Comparison of ENCODE assay signal across 8 mouse cellular contexts in the genomic region with DNA sequence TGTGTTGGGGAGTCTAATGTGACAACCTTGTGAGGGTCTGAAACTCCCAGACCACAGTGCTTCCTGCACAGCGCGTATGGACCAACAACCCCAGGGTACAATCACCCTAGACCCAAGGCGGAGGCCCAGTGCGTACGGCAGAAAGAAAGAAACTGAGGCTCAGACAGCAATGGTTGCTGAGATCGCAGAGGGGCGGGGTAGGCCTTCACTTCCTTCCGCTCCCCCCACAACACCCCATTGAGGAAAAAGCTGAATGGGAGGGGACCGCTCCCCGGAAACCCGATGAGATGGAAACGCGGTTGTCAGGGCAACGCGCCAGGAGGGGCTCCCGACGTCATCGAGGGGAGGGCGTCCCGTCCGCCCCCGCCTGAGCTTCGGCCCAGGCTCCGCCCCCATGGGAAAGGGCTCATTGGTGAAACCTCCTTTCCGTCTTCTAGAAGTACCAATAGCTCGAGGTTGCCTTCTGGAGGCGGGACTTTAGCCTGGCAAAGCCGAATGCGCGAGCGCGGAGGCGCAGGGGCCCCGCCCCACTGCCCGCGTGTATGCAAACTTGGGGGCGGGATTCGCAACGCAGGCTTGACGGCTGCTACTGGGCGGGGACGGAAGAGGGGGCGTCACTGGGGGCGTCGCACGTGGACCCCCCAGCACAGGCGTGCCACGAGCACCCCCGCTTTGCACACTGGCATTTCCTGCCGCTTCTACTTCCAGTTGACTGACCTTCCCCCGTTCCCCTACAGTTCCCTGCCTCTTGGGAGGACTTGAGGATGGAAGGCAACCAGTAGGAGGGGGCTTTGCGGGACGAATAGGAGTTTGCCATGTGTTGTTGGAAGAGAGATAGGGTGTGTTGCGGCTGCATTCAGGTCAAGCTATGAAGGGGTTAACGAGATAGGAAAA. TPM values are rescaled to one million over a fixed set of nuclear protein-coding genes. Genes with fewer than 3 reads are reported as not detected.
A peak's percentile ranks its signal among the peaks of the same experiment; 100 is the strongest.
DNase-seq lines count a peak whose midpoint lies in the region; ATAC-seq and TF ChIP-seq lines count a peak whose summit lies in the region.

No protein-coding gene starts in this region.

- peak; percentile 62; the same call in 1 of the 2 replicates for TF ChIP-seq POLR2A in cortical plate, adult 2 months (IDR thresholded peaks at IDR 0.05; ENCODE audit: extremely low read depth, insufficient read depth, low read length)

- H3K27ac ChIP-seq in cortical plate, adult 2 months (ENCODE audit: insufficient read depth, low read length): peak overlapping the region; percentile 61

- peak; percentile 77 for ATAC-seq in activated CD4-positive, CD25-positive, alpha-beta regulatory T cell, adult 4 months
- peak; percentile 83 for ATAC-seq in megakaryocyte-erythroid progenitor cell, adult 5-6 weeks (replicated peaks; ENCODE audit: low FRiP score, low TSS enrichment, poor library complexity, severe bottlenecking)

- H3K4me3 ChIP-seq in cortical plate, adult 2 months (ENCODE audit: insufficient read depth, low read length): peak overlapping the region; percentile 17

- intact Hi-C loops in left cerebral cortex, postnatal 10 days (cut with DNase I): no loop called here

- TF ChIP-seq CTCF in cortical plate, adult 2 months (IDR thresholded peaks at IDR 0.05; ENCODE audit: extremely low read depth, insufficient read depth, low read length): no peak

- DNase-seq in gastrocnemius, adult 8-10 months (ENCODE audit: low spot score in 2 of 2): peak; percentile 95 to 98
- DNase-seq in induced T-regulatory cell, adult 2 months (ENCODE audit: low read depth): peak; percentile 100
- DNase-seq in left cerebral cortex, postnatal 10 days (ENCODE audit: extremely low spot score in 1 of 2, low spot score in 2 of 2): peak; percentile 99
- peak; percentile 99 for DNase-seq in right cerebral cortex, postnatal 25 days
- DNase-seq in urinary bladder, postnatal 4 days (ENCODE audit: low spot score in 2 of 2): peak; percentile 99

- H3K4me1 ChIP-seq in cortical plate, adult 2 months (ENCODE audit: control insufficient read depth, insufficient read depth, low read length): peaks cover 10% of the 10 kb centered on the region

RNA-seq across cellular contexts. Expression of gene Cirbp, which starts 6.0 kb away (rescaled TPM):
- 100 to 1,000 TPM; 132 to 177 TPM for polyA plus RNA-seq in activated CD4-positive, CD25-positive, alpha-beta regulatory T cell, adult 4 months (2017; shearing (Covaris generic))
- 150 and 180 TPM in 2 replicates for polyA plus RNA-seq in cortical plate, adult 2 months (2012; rRNA removed)
- 10 to 100 TPM; 23.4 to 49.1 (median 31.4) TPM for total RNA-seq in gastrocnemius, adult 8-10 months (2022)
- total RNA-seq in left cerebral cortex, postnatal 10 days (2021): 100 to 1,000 TPM; 138 to 151 TPM
- 31.5 and 44.0 TPM in 2 replicates for total RNA-seq in megakaryocyte-erythroid progenitor cell, adult 5-6 weeks (2014; fragmentation: Nextera tagmentation)
- 30.8 and 73.1 TPM in 2 replicates for total RNA-seq in megakaryocyte-erythroid progenitor cell, adult 5-6 weeks (2017)

RNA-seq across cellular contexts. Expression of gene Midn, which starts 11.7 kb away (rescaled TPM):
- polyA plus RNA-seq in activated CD4-positive, CD25-positive, alpha-beta regulatory T cell, adult 4 months (2017; shearing (Covaris generic)): 1 to 10 TPM; 7.3 to 9.2 TPM
- polyA plus RNA-seq in cortical plate, adult 2 months (2012; rRNA removed): 26.6 and 33.8 TPM in 2 replicates
- total RNA-seq in gastrocnemius, adult 8-10 months (2022): 10 to 100 TPM; 20.8 to 36.0 (median 29.5) TPM
- total RNA-seq in left cerebral cortex, postnatal 10 days (2021): 100 to 1,000 TPM in 1 of 2 experiments, 10 to 100 TPM in 1; 92.6 to 103 TPM
- total RNA-seq in megakaryocyte-erythroid progenitor cell, adult 5-6 weeks (2014; fragmentation: Nextera tagmentation): 30.9 and 34.0 TPM in 2 replicates
- 9.4 and 10.5 TPM in 2 replicates for total RNA-seq in megakaryocyte-erythroid progenitor cell, adult 5-6 weeks (2017)

RNA-seq across cellular contexts. Expression of gene 1600002K03Rik, which starts 12.9 kb away (rescaled TPM):
- polyA plus RNA-seq in activated CD4-positive, CD25-positive, alpha-beta regulatory T cell, adult 4 months (2017; shearing (Covaris generic)): 10 to 100 TPM; 18.0 to 22.7 TPM
- polyA plus RNA-seq in cortical plate, adult 2 months (2012; rRNA removed): 13.1 and 13.9 TPM in 2 replicates
- 1 to 10 TPM; 4.3 to 7.8 (median 6.9) TPM for total RNA-seq in gastrocnemius, adult 8-10 months (2022)
- total RNA-seq in left cerebral cortex, postnatal 10 days (2021): 1 to 10 TPM; 4.5 TPM
- total RNA-seq in megakaryocyte-erythroid progenitor cell, adult 5-6 weeks (2014; fragmentation: Nextera tagmentation): 14.2 and 22.9 TPM in 2 replicates
- total RNA-seq in megakaryocyte-erythroid progenitor cell, adult 5-6 weeks (2017): 25.4 and 27.8 TPM in 2 replicates

RNA-seq across cellular contexts. Expression of gene Cbarp, which starts 19.2 kb away (rescaled TPM):
- polyA plus RNA-seq in activated CD4-positive, CD25-positive, alpha-beta regulatory T cell, adult 4 months (2017; shearing (Covaris generic)): under 1 TPM; 0.74 to 0.96 TPM
- polyA plus RNA-seq in cortical plate, adult 2 months (2012; rRNA removed): 274 and 285 TPM in 2 replicates
- 1 to 10 TPM; 1.9 to 4.0 (median 2.9) TPM for total RNA-seq in gastrocnemius, adult 8-10 months (2022)
- total RNA-seq in left cerebral cortex, postnatal 10 days (2021): 100 to 1,000 TPM; 394 to 415 TPM
- total RNA-seq in megakaryocyte-erythroid progenitor cell, adult 5-6 weeks (2014; fragmentation: Nextera tagmentation): 5.2 and 10.5 TPM in 2 replicates
- 3.7 TPM in 1 of 2 replicates, not detected in the other for total RNA-seq in megakaryocyte-erythroid progenitor cell, adult 5-6 weeks (2017)

RNA-seq across cellular contexts. Expression of gene Efna2, which starts 19.5 kb away (rescaled TPM):
- polyA plus RNA-seq in activated CD4-positive, CD25-positive, alpha-beta regulatory T cell, adult 4 months (2017; shearing (Covaris generic)): not detected
- polyA plus RNA-seq in cortical plate, adult 2 months (2012; rRNA removed): 7.7 and 8.5 TPM in 2 replicates
- under 1 TPM; 0.19 to 0.48 (median 0.36) TPM for total RNA-seq in gastrocnemius, adult 8-10 months (2022)
- 10 to 100 TPM; 18.4 to 19.1 TPM for total RNA-seq in left cerebral cortex, postnatal 10 days (2021)
- total RNA-seq in megakaryocyte-erythroid progenitor cell, adult 5-6 weeks (2014; fragmentation: Nextera tagmentation): 0.40 TPM in 1 of 2 replicates, not detected in the other
- 0.80 TPM in 1 of 2 replicates, not detected in the other for total RNA-seq in megakaryocyte-erythroid progenitor cell, adult 5-6 weeks (2017)

Comparison
In these comparisons a context has a peak if more than half of its experiments do, and no peak if none do; other contexts are left out.
1. Peak in every context shown above with its lines: DNase-seq, ATAC-seq, H3K4me3 ChIP-seq and H3K27ac ChIP-seq.